Mouse (Mus musculus) forebrain, embryonic 16.5 days (tissue): Measurements from ENCODE around the gene Gm10306. TPM values are rescaled to one million over a fixed set of nuclear protein-coding genes. Genes with fewer than 3 reads are reported as not detected.

ENCODE experiments used
- ATAC-seq: fragments of 200-750 bp; cut with Nextera tagmentation; 2 replicates; pipeline ENCODE4 v1.8.0; 2017; ENCODE audit warnings: mild to moderate bottlenecking, moderate library complexity
- H3K27ac ChIP-seq: fragments of 300-500 bp; sonication (generic); 2 replicates; pipeline ENCODE4 v1.5.1; 2014; ENCODE audit warnings: low read length, control low read depth
- H3K27me3 ChIP-seq: fragments of 300-500 bp; sonication (generic); replicated peaks from 2 replicates; pipeline ENCODE4 v1.6.1; 2014; ENCODE audit warnings: low read length; ENCODE audit not compliant: control insufficient read depth, insufficient read depth
- H3K36me3 ChIP-seq: fragments of 300-500 bp; sonication (generic); 2 replicates; pipeline ENCODE4 v1.6.1; 2014; ENCODE audit not compliant: control insufficient read depth, insufficient read depth
- H3K4me1 ChIP-seq: fragments of 300-500 bp; sonication (generic); replicated peaks from 2 replicates; pipeline ENCODE4 v1.6.1; 2014; ENCODE audit warnings: low read length; ENCODE audit not compliant: control insufficient read depth, insufficient read depth
- H3K4me2 ChIP-seq: fragments of 300-500 bp; sonication (generic); 2 replicates; pipeline ENCODE4 v1.6.1; 2014; ENCODE audit warnings: mild to moderate bottlenecking, low read length, control low read depth
- H3K4me3 ChIP-seq: fragments of 300-500 bp; sonication (generic); replicated peaks from 2 replicates; pipeline ENCODE4 v1.5.1; 2014; ENCODE audit warnings: mild to moderate bottlenecking, low read length, control low read depth
- H3K9ac ChIP-seq: fragments of 300-500 bp; sonication (generic); replicated peaks from 2 replicates; pipeline ENCODE4 v1.6.1; 2014; ENCODE audit warnings: low read depth, low read length, control low read depth
- H3K9me3 ChIP-seq: fragments of 300-500 bp; sonication (generic); 2 replicates; pipeline ENCODE4 v1.6.1; 2016; ENCODE audit warnings: low read length; ENCODE audit not compliant: control insufficient read depth
- WGBS: fragments of 180-500 bp; shearing (Covaris S2); extraction: QIAGEN DNeasy Blood & Tissue Kit; methylation state at CpG from one replicate; pipeline ENCODE4 v1.1.7; 2014; 5-methylcytosine and 5-hydroxymethylcytosine counted together
- polyA plus RNA-seq: library from polyadenylated mRNA; unstranded; fragments of >200 nt; fragmentation: Nextera tagmentation; extraction: Ambion mirVana; gene quantifications from 2 replicates; pipeline ENCODE4 v1.2.1, GENCODE M21; 2015

The Gm10306 gene
- polyA plus RNA-seq = not detected in 2 replicates

- ATAC-seq = peak; percentile 99
- no peaks in the 10 kb centered on the region for H3K9me3 ChIP-seq
- H3K4me2 ChIP-seq = peak within 1 kb of the TSS; percentile 74
- H3K4me1 ChIP-seq = peaks cover 11% of the 10 kb centered on the region
- H3K27me3 ChIP-seq = no peaks in the 10 kb centered on the region
- no peaks in the 10 kb centered on the region for H3K36me3 ChIP-seq
- peak within 1 kb of the TSS; percentile 89 for H3K27ac ChIP-seq
- peak within 1 kb of the TSS; percentile 85 for H3K9ac ChIP-seq
- peak within 1 kb of the TSS; percentile 97 for H3K4me3 ChIP-seq
- 1% methylated on average over 80 of the region's 83 CpGs for WGBS
These were observed at the start of gene Gm10306, which contains the start of gene Caap1 for GRCm38 (mm10) chr4:94556265-94557054. Gm10306 (plus strand) TSS chr4:94556546. Caap1 (minus strand) TSS chr4:94556796.

DNA sequence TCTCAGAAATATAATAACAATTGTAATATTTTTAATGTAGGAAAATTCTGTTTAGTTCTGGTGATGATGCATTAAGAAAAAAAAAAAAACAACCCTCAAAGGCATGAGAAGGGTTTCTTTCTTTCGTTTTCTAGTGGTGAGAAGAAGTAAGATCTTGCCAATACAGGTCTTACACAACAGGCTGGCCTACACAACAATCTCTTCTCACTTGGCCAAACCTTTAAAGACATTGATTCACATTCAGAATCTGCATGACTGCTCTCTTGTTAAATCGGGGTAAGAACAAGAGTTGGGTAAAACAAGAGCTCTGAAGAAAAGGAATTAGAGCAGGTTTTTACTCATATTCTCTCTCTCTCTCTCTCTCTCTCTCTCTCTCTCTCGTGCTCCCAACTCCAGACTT is 41.0 kb upstream of the Gm10306 start:
- no peaks in the 10 kb centered on the region for H3K36me3 ChIP-seq
- no peak overlapping the region for H3K4me2 ChIP-seq
- ATAC-seq = no peak
- no peak overlapping the region for H3K9ac ChIP-seq
- no peak overlapping the region for H3K27ac ChIP-seq
- 60% methylated on average over 3 of the region's 3 CpGs for WGBS
- no peaks in the 10 kb centered on the region for H3K9me3 ChIP-seq
- no peaks in the 10 kb centered on the region for H3K27me3 ChIP-seq
- H3K4me1 ChIP-seq = no peaks in the 10 kb centered on the region
- no peak overlapping the region for H3K4me3 ChIP-seq

- 67% methylated on average over 4 of the region's 4 CpGs for WGBS
- no peak overlapping the region for H3K9ac ChIP-seq
- H3K9me3 ChIP-seq = no peaks in the 10 kb centered on the region
- H3K4me2 ChIP-seq = no peak overlapping the region
- H3K4me3 ChIP-seq = no peak overlapping the region
- 0 out of 2 replicates have a peak, but pooled peaks have one; percentile 49 for ATAC-seq
- H3K27me3 ChIP-seq = no peaks in the 10 kb centered on the region
- no peak overlapping the region for H3K27ac ChIP-seq
- no peaks in the 10 kb centered on the region for H3K4me1 ChIP-seq
- no peaks in the 10 kb centered on the region for H3K36me3 ChIP-seq
These were observed 38.7 kb upstream of the Gm10306 start for GRCm38 (mm10) chr4:94517631-94518030.

DNA sequence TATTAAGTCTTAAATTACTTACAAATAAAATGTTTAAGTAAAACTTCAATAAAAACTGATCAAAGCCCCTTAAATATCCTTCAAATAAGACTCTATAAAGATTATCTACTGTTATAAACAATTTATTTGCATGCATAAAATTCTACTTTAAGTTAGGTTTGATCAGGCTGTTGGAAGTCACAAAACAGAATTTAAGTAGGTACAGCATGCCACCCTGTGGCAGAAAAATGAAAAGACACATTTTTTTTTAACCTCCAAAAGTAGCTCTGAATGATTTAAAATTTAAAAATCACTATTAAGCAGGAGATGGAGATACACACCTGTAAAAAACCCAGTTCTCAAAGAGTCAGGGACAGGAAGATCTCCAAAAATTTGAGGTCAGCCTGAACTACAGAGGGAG is 33.0 kb upstream of the Gm10306 start:
- no peaks in the 10 kb centered on the region for H3K36me3 ChIP-seq

DNA sequence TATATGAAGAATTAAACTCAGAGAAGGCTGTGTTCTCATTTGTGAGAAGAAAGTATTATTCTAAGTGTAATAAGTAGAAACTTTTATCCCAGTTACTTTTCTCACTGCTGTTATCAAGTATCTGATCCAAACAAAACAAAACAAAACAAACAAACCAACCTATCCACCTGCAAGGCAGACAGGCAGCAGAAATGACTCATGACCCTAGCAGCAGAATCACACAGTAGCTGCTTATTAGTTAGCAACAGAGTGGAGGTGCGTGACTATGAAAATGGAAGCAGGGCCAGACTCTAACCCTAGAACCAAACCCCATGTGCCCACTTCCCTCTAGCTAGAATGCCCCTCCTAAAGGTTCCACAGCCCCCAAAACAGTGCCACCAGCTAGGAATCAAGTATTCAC is 26.9 kb upstream of the Gm10306 start:
- Histone ChIP-seq H3K36me3 (no peaks in the 10 kb centered on the region), H3K4me2 (no peak overlapping the region), H3K4me1 (no peaks in the 10 kb centered on the region), H3K9ac (no peak overlapping the region), H3K27ac (no peak overlapping the region), H3K27me3 (no peaks in the 10 kb centered on the region), H3K4me3 (no peak overlapping the region), H3K9me3 (no peaks in the 10 kb centered on the region)
- 100% methylated on average over 1 of the region's 1 CpGs for WGBS
- no peak for ATAC-seq

More for the DNA sequence above, 33.0 kb upstream of the Gm10306 start:
- Histone ChIP-seq H3K9me3 (no peaks in the 10 kb centered on the region), H3K4me2 (no peak overlapping the region), H3K27me3 (no peaks in the 10 kb centered on the region), H3K4me3 (no peak overlapping the region), H3K4me1 (no peaks in the 10 kb centered on the region), H3K9ac (no peak overlapping the region), H3K27ac (no peak overlapping the region)
- ATAC-seq = no peak

DNA sequence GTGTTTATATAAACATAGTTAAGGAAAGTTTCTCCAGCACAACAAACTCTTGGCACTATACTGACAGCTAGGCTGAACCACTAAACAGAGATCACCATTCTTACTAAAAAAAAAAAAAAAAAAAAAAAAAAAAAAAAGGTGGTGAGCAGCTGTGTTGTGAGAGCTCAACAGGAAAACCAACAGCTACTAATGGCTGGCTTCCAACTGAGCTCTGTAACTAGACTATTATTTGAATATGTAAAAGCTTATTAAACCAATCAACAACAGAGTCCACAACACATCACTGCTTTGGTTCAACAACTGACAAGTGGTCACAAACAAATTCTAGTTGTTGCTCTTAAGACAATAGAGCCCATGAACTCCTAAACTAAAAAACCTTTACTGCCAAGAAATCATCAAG is 23.1 kb upstream of the Gm10306 start:
- H3K4me1 ChIP-seq = no peaks in the 10 kb centered on the region
- no peaks in the 10 kb centered on the region for H3K27me3 ChIP-seq
- no peak overlapping the region for H3K4me3 ChIP-seq
- no peaks in the 10 kb centered on the region for H3K9me3 ChIP-seq
- H3K4me2 ChIP-seq = no peak overlapping the region
- peak; percentile 68; the same call in 1 of the 2 replicates for ATAC-seq
- H3K9ac ChIP-seq = no peak overlapping the region
- no peaks in the 10 kb centered on the region for H3K36me3 ChIP-seq
- no peak overlapping the region for H3K27ac ChIP-seq

DNA sequence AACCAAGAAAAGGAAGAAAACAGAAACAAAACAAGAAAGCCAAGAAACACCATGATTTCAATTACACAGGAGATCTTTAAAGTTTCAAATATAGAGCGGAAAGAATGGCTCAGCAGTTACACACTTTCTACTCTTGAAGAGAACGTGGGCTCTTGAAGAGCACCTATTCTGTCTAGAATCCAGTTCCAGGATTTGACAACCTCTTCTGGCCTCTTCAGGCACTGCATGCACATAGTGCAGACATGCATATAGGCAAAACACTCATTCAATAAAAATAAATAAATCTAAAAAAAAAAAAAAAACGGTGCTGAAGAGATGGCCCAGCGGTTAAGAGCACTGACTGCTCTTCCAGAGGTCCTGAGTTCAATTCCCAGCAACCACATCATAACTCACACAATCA is 13.3 kb upstream of the Gm10306 start:
- H3K36me3 ChIP-seq = peaks cover 7% of the 10 kb centered on the region
- no peaks in the 10 kb centered on the region for H3K4me1 ChIP-seq
- H3K9ac ChIP-seq = no peak overlapping the region
- H3K27me3 ChIP-seq = no peaks in the 10 kb centered on the region
- no peak overlapping the region for H3K4me2 ChIP-seq
- no peak for ATAC-seq
- no peak overlapping the region for H3K4me3 ChIP-seq
- H3K27ac ChIP-seq = no peak overlapping the region
- 95% methylated on average over 4 of the region's 4 CpGs for WGBS
- H3K9me3 ChIP-seq = no peaks in the 10 kb centered on the region

DNA sequence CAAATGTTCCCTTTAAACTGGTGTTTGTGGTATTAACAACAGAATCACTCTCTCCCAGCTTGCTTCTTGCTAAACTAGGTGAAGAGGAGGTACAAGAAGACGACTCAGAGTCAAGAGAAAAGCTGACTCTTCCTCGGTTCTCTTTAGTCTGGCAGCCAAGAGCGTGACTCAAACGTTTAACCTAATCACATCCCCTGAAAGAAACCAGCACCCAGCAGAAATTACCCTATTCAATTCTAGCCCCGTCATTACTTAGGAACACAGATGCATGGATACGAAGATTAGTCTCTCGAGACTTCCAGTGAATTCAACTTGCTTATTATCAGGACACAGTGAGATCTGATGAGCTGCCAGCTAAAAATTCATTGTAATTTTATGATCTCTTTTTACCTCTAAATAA is 12.0 kb upstream of the Gm10306 start:
- no peak overlapping the region for H3K4me2 ChIP-seq
- H3K27me3 ChIP-seq = no peaks in the 10 kb centered on the region
- ATAC-seq = no peak
- no peak overlapping the region for H3K9ac ChIP-seq
- H3K4me3 ChIP-seq = no peak overlapping the region
- H3K9me3 ChIP-seq = no peaks in the 10 kb centered on the region
- WGBS = 63% methylated on average over 7 of the region's 7 CpGs
- peaks cover 7% of the 10 kb centered on the region for H3K36me3 ChIP-seq
- H3K27ac ChIP-seq = no peak overlapping the region
- no peaks in the 10 kb centered on the region for H3K4me1 ChIP-seq

DNA sequence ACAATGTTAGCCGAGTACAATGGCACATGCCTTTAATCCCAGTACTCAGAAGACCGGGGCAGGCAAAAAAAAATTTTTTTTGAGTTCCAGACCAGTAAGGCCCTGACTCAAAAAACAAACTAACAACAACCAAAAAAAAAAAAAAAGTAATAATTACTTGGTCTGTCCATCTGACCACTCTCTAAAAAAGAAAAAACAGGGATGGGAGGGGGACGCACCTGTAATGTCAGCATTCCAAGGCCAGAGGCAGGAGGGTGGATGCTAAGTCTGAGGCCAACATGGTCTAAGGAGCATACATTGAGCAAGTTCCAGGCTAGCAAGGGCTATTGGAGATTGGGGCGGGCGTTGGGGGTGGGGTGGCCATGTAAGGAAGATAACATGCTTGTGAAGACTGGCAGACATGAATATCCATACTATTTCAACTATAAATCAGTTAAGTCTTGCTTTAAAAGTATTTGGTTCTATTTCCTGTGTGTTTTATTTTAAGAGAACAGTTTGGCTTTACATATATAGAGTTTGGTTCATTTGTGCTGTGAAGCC is 1.3 kb upstream of the Gm10306 start:
- H3K4me3 ChIP-seq = no peak overlapping the region
- ATAC-seq = no peak
- WGBS = 93% methylated on average over 5 of the region's 5 CpGs

More for the DNA sequence above, 1.3 kb upstream of the Gm10306 start:
- no peak overlapping the region for H3K27ac ChIP-seq
- H3K9ac ChIP-seq = no peak overlapping the region
- H3K9me3 ChIP-seq = no peaks in the 10 kb centered on the region
- H3K27me3 ChIP-seq = no peaks in the 10 kb centered on the region
- peak overlapping the region; percentile 74; the same call in 1 of the 2 replicates for H3K4me2 ChIP-seq
- H3K36me3 ChIP-seq = no peaks in the 10 kb centered on the region
- peaks cover 11% of the 10 kb centered on the region for H3K4me1 ChIP-seq
